Mouse (Mus musculus) cerebellum, adult 11-12 months (tissue): ENCODE data around the gene Itpr1.

Experiments used
- DNase-seq: peaks from one replicate; pipeline ENCODE4 v3.0.0; 2022

Gene Itpr1

GRCm38 (mm10) chr6:108246369-108247085 is 33.6 kb downstream of the Itpr1 start:
- DNase-seq = no peak

DNA sequence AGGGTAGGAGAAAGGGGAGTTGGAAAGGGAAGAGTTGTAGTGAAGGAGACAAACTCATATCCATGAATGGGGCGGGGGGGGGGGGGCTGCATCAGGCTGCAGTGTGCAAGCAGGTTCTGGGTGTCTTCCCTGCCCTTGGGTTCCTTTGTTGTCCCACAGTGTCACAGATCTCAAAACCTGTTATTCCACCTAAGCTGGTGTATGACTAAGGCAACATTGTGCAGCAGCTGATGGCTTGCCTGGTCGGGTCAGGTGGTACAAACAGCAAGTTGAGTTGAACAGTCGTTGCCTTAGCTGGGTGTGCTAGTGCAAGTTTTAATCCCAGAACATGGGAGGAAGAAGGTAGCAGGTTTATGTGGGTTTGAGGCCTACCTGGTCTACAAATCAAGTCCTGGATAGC is 34.3 kb downstream of the Itpr1 start:
- DNase-seq = no peak

DNA sequence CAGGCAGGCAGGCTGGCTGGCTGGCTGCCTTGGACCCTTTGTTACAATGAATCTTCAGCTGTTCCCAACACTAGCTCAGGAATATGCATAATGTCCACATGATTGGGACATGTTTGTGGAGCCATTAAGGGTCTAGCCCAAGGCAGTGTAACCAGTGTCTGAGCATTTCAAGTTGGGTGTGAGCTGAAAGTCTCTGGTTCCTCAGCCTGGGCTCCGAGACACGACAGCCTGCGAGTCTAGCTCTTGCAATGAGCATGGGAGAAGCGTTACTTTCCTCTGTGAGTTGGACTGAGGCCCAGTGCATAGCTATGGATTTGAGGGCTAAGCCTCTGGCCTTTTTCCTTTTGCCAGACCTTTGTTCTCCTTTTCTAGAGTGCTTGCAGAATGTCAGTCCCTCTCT is 35.6 kb downstream of the Itpr1 start:
- no peak for DNase-seq

DNA sequence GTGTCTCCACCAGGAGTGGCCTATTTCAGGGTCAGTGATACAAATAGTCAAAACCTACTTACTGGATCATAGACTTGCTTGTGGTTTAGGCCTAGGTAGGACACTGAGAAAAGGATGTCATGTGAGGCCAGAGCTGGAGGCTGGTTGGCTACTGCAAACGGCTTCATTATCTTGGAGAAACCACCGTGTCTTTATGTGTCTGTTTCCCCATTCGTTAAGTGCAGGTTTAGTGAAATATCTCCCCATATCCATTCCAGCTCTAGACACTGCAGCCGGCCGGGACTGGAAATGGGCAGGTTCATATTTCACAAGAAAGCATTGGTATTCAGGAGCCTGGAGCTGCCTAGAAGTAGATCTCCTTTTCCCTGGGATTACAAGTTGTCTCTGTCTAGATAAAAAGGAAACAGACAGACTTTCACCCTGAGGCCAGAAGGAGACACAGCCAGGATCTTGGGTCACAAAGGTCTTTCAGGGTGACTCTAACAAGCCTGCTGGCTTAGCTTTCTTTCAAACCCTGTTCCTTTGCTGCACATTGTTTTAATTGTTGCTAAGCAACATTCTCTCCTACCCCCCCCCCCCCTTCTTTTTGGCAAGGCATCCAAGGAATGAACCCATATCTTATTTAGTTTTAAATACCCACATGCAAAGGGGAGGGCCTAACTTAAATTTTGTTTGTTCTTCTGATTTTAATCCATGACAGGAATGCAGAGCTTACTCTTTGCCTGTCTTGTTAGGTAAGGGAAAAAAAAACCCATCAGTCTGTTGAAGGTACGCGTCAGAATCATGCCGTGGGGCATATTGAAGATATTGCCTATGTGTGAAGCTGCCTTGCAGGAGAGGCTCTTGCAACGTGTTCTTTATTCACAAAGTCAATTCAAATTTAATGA is 36.4 kb downstream of the Itpr1 start:
- DNase-seq = no peak

- DNase-seq = no peak
Measured at GRCm38 (mm10) chr6:108249918-108250225, 37.0 kb downstream of the Itpr1 start.

- DNase-seq = no peak
Measured at GRCm38 (mm10) chr6:108250416-108250815, 37.5 kb downstream of the Itpr1 start.

- no peak for DNase-seq
Measured at GRCm38 (mm10) chr6:108252565-108253360, 39.9 kb downstream of the Itpr1 start.

DNA sequence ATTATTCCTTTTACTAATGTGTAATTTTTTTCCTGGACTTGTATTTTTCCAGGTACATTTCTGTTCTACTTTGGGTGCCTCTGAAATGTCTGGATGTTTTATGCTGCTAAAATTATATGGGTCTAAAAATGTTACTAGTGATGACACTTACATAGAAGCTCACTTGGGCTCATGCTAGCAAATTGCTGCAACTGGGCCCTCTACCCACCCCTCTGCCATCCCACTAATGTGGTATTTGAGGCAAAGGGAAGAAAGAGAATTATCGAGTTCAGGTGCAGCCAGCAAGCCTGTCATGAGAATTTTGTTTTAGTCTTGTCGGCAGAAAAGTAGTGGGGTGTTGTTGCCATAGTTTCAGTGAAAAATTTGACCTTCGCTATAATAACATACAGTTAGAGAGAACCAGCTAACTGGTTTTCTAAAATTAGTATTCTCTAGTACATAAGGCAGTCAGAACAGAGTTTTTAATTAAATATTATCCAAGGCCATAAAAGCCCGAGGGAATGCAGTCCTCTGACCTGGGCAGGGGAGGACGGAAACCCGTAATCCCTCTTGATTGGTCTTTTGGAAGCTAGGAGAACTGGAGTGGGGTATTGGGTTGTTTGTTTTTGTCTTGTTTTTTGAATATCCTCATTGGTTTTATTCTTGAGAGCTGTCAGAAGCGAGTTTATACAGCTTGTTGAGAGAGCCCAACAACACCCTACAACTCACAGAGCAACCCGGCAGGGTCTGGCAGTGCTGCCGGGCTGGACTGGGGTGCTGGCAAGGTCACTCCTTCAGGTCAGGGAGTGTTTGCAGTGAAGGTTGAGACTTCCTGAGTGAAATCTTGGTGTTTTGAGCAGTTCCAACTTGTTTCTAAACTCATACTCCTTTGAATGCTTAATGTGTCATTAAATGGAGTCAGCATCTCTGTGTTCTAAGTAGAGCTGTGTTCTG is 41.5 kb downstream of the Itpr1 start:
- no peak for DNase-seq

- DNase-seq = no peak
Measured at GRCm38 (mm10) chr6:108255880-108256279, 43.0 kb downstream of the Itpr1 start.

- no peak for DNase-seq
Measured at GRCm38 (mm10) chr6:108257225-108257624, 44.3 kb downstream of the Itpr1 start.

GRCm38 (mm10) chr6:108258631-108259030 is 45.7 kb downstream of the Itpr1 start:
- no peak for DNase-seq

DNA sequence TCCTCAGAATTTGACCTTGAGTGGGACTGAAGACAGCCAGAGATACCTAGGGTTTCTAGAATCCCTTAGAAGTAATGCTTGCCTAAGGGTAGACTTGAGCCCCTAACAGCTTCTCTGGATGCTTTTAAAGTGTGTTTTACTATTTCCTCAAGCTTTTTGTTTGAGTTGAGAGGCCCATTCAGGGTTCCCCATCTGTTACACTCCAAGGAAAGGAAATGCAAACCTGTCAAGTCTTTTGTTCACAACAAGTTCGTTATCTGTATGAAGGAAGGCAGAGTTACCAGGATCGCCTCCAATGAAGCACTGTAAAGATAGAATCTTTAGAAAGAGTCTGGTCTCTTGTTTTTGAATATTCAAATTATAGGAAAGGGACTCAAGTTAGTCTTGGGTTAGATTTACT is 46.8 kb downstream of the Itpr1 start:
- no peak for DNase-seq

DNA sequence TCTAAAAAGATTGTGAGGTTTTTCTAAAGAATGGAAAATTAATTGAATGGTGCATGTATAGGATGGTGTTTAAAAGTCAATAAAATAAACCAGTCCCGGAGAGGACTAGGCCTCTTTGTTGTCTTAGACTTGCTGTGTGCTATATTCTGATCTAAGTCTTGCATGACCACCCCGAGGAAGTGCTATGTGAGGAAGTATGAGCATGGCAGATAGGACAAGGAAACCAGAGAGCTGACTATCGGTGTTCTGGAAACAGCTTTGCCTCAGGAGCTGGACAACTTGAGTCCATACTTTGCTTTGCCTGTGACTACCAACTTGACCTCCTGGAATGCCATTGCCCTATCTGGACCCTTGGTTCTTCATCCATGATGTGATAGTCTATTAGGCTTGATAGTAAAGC is 48.6 kb downstream of the Itpr1 start:
- DNase-seq = no peak

GRCm38 (mm10) chr6:108264164-108264563 is 51.3 kb downstream of the Itpr1 start:
- DNase-seq = no peak

DNA sequence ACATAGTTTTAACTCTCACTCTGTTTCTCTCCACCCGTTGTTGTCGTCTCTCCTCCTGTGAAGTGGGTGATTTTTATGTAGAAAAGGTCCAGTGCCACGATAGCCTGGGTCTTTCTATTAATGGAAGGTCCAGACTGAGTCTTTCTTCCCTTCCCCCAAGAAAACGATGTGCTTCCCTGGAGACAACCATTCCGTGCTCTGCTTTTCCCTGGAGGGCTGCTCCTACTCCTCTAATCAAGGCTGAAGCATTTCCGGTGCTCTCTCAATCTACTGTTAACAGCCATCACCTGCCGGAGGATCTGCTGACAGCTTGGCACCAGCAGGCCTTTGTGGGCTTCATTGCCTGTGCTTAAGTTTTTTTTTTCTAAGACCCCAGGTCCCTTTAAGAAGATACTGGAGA is 60.6 kb downstream of the Itpr1 start:
- DNase-seq = no peak

GRCm38 (mm10) chr6:108274364-108275084 is 61.6 kb downstream of the Itpr1 start:
- peak; percentile 32 for DNase-seq

GRCm38 (mm10) chr6:108276880-108277507 is 64.1 kb downstream of the Itpr1 start:
- DNase-seq = no peak

DNA sequence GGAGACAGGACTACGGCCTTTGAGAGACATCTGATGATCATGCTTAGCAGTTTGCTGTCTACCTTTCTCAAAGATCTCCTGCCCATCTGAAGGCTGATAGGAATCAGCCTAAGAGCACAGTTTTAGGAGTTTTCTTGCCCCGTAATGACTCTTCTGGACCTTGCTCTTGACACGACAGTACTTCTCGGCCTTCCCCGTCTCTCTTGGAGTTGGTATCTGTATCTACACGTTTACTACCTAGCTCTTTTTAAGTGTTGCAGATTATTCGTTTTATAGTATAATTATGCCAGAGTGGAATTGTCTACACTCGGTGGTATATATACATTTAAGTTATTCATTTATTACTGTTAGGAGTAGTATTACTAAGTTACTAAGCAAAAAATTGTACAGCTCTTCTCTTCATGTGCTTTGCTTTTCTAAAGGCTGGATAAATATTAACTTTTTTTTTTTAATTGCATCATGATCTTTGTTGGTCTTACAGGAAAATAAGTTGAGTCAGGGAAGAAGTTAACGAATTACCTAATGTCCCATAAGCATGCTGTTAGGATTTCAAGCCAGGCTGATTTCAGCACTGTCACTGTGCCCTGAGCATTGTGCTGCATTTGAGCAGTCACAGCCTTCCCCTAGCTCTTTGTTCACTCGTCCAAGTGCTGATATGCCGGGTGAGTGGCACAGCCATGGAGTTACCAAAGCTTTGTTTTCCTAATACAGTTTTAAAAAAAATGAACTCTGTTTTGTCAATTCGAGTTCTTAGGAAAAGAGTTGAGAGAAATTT is 64.9 kb downstream of the Itpr1 start:
- no peak for DNase-seq

DNA sequence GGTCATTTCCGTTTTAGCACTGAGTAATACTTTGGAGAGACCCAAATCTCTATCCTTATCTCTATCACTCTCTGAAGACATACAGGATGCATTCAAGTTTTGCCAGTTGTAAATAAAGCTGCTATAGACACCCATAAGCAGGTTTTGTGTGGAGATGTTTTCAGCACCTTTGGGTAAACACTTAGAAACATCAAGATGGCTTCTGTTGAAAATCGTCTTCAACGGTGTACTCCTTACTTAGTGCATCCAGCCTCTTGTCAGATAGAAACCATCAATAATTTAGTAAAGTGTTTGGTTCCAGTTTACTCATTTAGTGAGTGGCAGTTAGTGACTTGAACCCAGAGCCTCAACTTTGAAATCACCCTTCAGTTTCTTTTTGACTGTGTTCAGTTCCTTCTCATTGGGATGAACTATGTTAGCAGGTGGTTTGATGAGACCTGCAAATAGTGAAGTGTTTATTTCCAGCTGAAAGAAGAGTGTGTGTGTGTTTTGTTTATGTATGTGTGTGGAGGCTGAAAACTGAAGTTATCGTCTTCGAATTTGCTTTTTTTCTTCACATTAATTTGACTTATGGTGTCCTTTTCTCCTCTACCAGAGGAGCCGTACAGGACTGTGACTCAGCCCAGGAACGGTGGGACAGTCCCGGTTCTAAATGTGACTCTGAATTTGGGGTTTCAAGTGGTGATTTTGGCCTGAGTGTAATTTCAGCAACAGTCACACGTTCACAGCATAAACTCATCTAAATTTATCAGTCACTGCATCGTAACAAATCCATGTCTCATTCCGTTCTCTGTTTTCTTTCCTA is 66.1 kb downstream of the Itpr1 start:
- DNase-seq = no peak

GRCm38 (mm10) chr6:108282131-108282530 is 69.2 kb downstream of the Itpr1 start:
- no peak for DNase-seq
